Mouse (Mus musculus) B cell, adult (primary cell): ENCODE measurements around the gene Spin2d. TPM values are rescaled to one million over a fixed set of nuclear protein-coding genes. Genes with fewer than 3 reads are reported as not detected.

ENCODE experiments used
- total RNA-seq: library from RNA; stranded (reverse); gene quantifications from 4 replicates; pipeline ENCODE4 v1.2.4, GENCODE M21; 2023; ENCODE audit not compliant: inconsistent age

Gene Spin2d
- total RNA-seq, result not detected in 4 replicates

GRCm38 (mm10) chrX:73176889-73177288 is at the start of gene Spin2d:
TSS of gene Spin2d (minus strand) at chrX:73176989.

GRCm38 (mm10) chrX:73213819-73214564 is 37.2 kb upstream of the Spin2d start, which contains the start of gene Xlr4b:
TSS of gene Xlr4b (plus strand) at chrX:73214333.

GRCm38 (mm10) chrX:73191934-73192333 is 15.1 kb upstream of the Spin2d start, which contains the start of gene Xlr3b:
TSS of gene Xlr3b (plus strand) at chrX:73192207.

GRCm38 (mm10) chrX:73149350-73149749 is 27.4 kb downstream of the Spin2d start, which contains the start of gene DXBay18:
TSS of gene DXBay18 (minus strand) at chrX:73149450.

GRCm38 (mm10) chrX:73148496-73148895 is 28.3 kb downstream of the Spin2d start, which contains the start of gene Xlr5b:
TSS of gene Xlr5b (plus strand) at chrX:73148796.

Other genes starting within 250 kb of the Spin2d start
- not detected in 4 replicates for gene Zfp185, start 189.7 kb downstream of the Spin2d start, total RNA-seq
- gene Pnma5, start 139.9 kb downstream of the Spin2d start, total RNA-seq, result 0.93 to 1.5 TPM (median 1.2 TPM) in 4 replicates
- not detected in 4 replicates for gene Pnma3, start 112.2 kb downstream of the Spin2d start, total RNA-seq
- 2.4 to 5.0 TPM (median 3.7 TPM) in 4 replicates for gene Xlr4a, start 94.5 kb downstream of the Spin2d start, total RNA-seq
- gene Xlr3a, start 79.9 kb downstream of the Spin2d start, total RNA-seq, result 0.15 to 0.38 TPM (median 0.27 TPM) in 3 of 4 replicates, not detected in the other
- gene Gm14685, start 59.9 kb downstream of the Spin2d start, total RNA-seq, result 0.19 TPM in 1 of 4 replicates, not detected in the others
- not detected in 4 replicates for gene Xlr5b, start 28.2 kb downstream of the Spin2d start, total RNA-seq
- gene DXBay18, start 27.5 kb downstream of the Spin2d start, total RNA-seq, result 0.21 TPM in 1 of 4 replicates, not detected in the others
- 1.5 to 2.8 TPM (median 2.0 TPM) in 4 replicates for gene Xlr3b, start 15.2 kb upstream of the Spin2d start, total RNA-seq
- 11.2 to 16.7 TPM (median 13.7 TPM) in 4 replicates for gene Xlr4b, start 37.3 kb upstream of the Spin2d start, total RNA-seq
- 12.3 to 14.9 TPM (median 13.4 TPM) in 4 replicates for gene F8a, start 51.3 kb upstream of the Spin2d start, total RNA-seq
- gene Xlr4c, start 66.1 kb upstream of the Spin2d start, total RNA-seq, result 3.2 to 5.3 TPM (median 4.2 TPM) in 4 replicates
- gene Xlr3c, start 88.4 kb upstream of the Spin2d start, total RNA-seq, result 0.35 TPM in 1 of 4 replicates, not detected in the others
- not detected in 4 replicates for gene Xlr5a, start 116.0 kb upstream of the Spin2d start, total RNA-seq
- gene Xlr5c, start 116.0 kb upstream of the Spin2d start, total RNA-seq, result not detected in 4 replicates
- gene Gm45015, start 159.9 kb upstream of the Spin2d start, total RNA-seq, result not detected in 4 replicates
- gene Zfp275, start 165.6 kb upstream of the Spin2d start, total RNA-seq, result 24.0 to 32.8 TPM (median 26.6 TPM) in 4 replicates
- gene Gm18336, start 221.7 kb upstream of the Spin2d start, total RNA-seq, result not detected in 4 replicates
- not detected in 4 replicates for gene Zfp92, start 234.1 kb upstream of the Spin2d start, total RNA-seq